Mouse (Mus musculus): Measurements from ENCODE around the gene Ajuba.
"Not testable (repeated sequence)": the region's sequence is repeated elsewhere in the genome, so short reads cannot be mapped to it uniquely, and the experiment has no call there.

The Ajuba gene

GRCm38 (mm10) chr14:54577089-54577982 is at the start of gene Ajuba:
TSS of gene Ajuba (minus strand) at chr14:54577558.
- peak; percentile 25 for DNase-seq (ENCODE audit: extremely low read depth, low read depth, low spot score)

- DNase-seq (ENCODE audit: extremely low read depth, low read depth, low spot score) = no peak
Observed at GRCm38 (mm10) chr14:54624976-54625375, 47.6 kb upstream of the Ajuba start.

GRCm38 (mm10) chr14:54623334-54623733 is 46.0 kb upstream of the Ajuba start:
- DNase-seq (ENCODE audit: extremely low read depth, low read depth, low spot score) = no peak

GRCm38 (mm10) chr14:54621133-54621532 is 43.8 kb upstream of the Ajuba start, which contains the start of gene Psmb11:
TSS of gene Psmb11 (plus strand) at chr14:54621433.
- no peak for DNase-seq (ENCODE audit: extremely low read depth, low read depth, low spot score)

GRCm38 (mm10) chr14:54617897-54618365 is 40.6 kb upstream of the Ajuba start, which contains the start of gene Psmb5:
TSS of gene Psmb5 (minus strand) at chr14:54618022.
- peak; percentile 47 for DNase-seq (ENCODE audit: extremely low read depth, low read depth, low spot score)

- no peak for DNase-seq (ENCODE audit: extremely low read depth, low read depth, low spot score)
Observed at GRCm38 (mm10) chr14:54617152-54617896, 40.0 kb upstream of the Ajuba start.

- peak; percentile 28 for DNase-seq (ENCODE audit: extremely low read depth, low read depth, low spot score)
Observed at GRCm38 (mm10) chr14:54616226-54616825, 39.0 kb upstream of the Ajuba start.

GRCm38 (mm10) chr14:54614130-54614529 is 36.8 kb upstream of the Ajuba start:
- not testable (repeated sequence) for DNase-seq (ENCODE audit: extremely low read depth, low read depth, low spot score)

- DNase-seq (ENCODE audit: extremely low read depth, low read depth, low spot score) = no peak
Observed at GRCm38 (mm10) chr14:54610648-54611047, 33.3 kb upstream of the Ajuba start.

- DNase-seq (ENCODE audit: extremely low read depth, low read depth, low spot score) = no peak
Observed at GRCm38 (mm10) chr14:54609962-54610361, 32.6 kb upstream of the Ajuba start.

GRCm38 (mm10) chr14:54609245-54609644 is 31.9 kb upstream of the Ajuba start:
- DNase-seq (ENCODE audit: extremely low read depth, low read depth, low spot score) = no peak

GRCm38 (mm10) chr14:54607226-54607625 is 29.9 kb upstream of the Ajuba start:
- DNase-seq (ENCODE audit: extremely low read depth, low read depth, low spot score) = no peak

- no peak for DNase-seq (ENCODE audit: extremely low read depth, low read depth, low spot score)
Observed at GRCm38 (mm10) chr14:54605752-54606321, 28.5 kb upstream of the Ajuba start, which contains the start of gene 4931414P19Rik. TSS of gene 4931414P19Rik (minus strand) at chr14:54605993.

- DNase-seq (ENCODE audit: extremely low read depth, low read depth, low spot score) = no peak
Observed at GRCm38 (mm10) chr14:54603686-54604085, 26.3 kb upstream of the Ajuba start.

- peak; percentile 66 for DNase-seq (ENCODE audit: extremely low read depth, low read depth, low spot score)
Observed at GRCm38 (mm10) chr14:54603038-54603654, 25.8 kb upstream of the Ajuba start.

GRCm38 (mm10) chr14:54602613-54603012 is 25.3 kb upstream of the Ajuba start:
- no peak for DNase-seq (ENCODE audit: extremely low read depth, low read depth, low spot score)

- DNase-seq (ENCODE audit: extremely low read depth, low read depth, low spot score) = no peak
Observed at GRCm38 (mm10) chr14:54601601-54602000, 24.2 kb upstream of the Ajuba start.

- DNase-seq (ENCODE audit: extremely low read depth, low read depth, low spot score) = no peak
Observed at GRCm38 (mm10) chr14:54597084-54597483, 19.7 kb upstream of the Ajuba start.

GRCm38 (mm10) chr14:54594631-54595414 is 17.5 kb upstream of the Ajuba start:
- DNase-seq (ENCODE audit: extremely low read depth, low read depth, low spot score) = no peak

GRCm38 (mm10) chr14:54594055-54594454 is 16.7 kb upstream of the Ajuba start:
- DNase-seq (ENCODE audit: extremely low read depth, low read depth, low spot score) = no peak
